Mouse (Mus musculus): ENCODE data around the gene Sf3a1.
A peak's percentile ranks its signal among the peaks of the same experiment; 100 is the strongest.
"Not testable (repeated sequence)": the region's sequence is repeated elsewhere in the genome, so short reads cannot be mapped to it uniquely, and the experiment has no call there.

The Sf3a1 gene

DNA sequence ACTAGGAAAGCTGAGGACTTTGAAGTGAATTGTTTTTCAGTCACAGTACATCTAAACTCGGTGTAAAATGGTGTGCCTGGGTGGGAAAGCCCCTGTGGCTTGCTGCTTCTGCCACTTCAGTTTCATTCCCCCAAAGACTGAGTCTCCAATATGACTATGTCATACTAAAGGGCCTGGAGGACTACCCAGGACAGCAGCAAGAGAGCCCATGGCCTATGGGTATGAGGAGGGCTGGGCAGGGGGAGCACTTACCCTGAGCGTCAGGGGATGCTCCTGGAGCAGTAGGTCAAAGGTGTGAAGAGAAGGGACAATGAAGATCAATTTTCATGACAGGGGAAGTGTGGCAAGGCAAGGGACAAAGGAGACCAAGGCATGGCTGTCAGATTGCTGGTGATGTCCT, 21.2 kb upstream of the Sf3a1 start:
- no peak for DNase-seq

DNA sequence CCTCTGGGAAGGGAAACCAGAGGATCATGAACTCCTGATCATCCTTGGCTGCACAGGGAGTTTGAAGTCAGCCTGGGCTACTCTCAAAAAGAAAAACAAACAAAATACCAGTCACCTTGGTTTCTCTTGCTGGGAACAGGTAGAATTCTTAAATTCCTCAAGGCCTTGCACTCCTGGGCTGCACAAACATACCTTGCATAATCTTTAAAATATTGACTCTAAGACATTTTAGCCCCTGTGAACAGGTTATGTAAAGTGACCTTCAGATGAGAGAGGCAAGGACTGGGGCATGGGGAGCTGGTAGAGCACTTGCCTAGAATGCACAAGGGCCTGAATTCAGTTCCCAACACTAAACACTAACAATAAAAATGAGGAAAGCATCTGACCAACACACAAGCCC, 18.6 kb upstream of the Sf3a1 start:
- DNase-seq, result no peak

DNA sequence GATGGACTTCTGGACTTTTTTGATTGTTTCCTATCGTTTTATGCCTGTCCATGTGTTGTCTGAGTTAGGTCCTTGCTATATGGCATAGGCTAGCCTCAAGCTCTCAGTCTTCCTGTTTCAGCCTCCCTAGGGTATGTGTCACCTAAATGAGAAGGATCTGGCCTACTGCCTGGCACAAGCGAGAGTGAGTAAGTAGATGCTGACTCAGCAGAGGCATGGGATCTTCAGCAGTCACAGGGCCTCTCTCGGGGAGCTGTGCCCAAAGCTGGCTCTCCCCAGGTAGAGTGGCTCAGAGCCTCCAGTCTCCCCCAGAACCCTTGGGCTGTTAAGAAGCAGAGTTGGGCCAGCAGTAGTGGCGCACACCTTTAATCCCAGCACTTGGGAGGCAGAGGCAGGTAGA, 17.8 kb upstream of the Sf3a1 start:
- DNase-seq, result no peak

DNA sequence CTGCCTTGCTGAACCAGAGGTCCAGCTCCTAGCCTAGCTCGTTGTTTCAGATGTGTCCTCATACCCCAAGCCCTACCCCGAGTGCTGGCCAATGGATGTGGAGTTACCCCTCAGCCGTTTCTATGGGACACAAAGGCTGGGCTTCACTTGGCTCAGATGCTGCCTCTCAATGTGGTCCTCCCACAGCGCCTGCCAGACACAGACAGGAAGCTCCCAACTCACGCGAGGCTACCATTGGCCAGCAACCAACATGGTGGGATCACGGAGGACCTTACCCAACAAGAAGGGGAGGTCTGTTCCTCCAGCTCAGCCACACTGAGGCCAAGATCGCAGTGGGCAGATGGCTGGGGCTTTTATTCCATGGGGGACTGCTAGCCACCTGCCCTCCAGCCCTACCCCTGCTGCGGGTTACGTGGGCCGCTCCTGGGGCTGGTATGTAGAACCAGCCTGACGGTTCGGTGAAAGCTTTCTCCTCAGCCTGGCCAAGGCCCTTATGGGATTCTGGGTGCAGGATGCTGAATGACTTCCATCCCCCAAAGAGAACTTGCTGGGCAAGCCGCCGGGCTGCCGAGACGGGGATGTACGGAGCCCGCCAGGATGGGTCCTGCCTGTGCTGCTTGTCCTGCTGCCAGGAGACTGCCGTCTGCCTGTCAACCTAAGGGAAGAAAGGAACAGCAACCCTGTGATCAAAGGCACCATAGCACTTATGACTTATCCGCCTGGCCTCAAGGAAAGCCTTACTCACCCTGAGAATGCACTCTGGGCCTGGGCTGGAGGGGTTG, 16.7 kb upstream of the Sf3a1 start:
- no peak for DNase-seq

DNA sequence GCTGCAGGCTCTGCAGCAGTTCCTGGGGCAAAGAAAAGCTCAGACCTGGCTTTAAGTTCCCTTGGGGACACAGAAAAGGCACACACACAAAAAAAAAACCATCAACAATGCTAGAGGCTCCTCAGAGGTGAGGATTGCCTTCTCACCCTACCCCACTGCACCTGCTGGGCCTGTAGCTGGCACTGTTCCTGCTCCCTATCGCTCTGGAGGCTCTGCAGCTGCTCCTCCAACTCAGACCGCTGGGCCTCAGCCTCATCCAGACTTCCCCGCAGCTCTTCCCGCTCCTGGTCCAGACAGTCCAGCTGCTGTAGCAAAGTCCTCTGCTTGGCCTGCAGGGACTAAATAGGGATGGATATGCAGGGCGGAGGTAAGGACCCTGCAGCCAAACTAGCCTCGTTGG, 13.8 kb upstream of the Sf3a1 start:
- DNase-seq, result no peak

DNA sequence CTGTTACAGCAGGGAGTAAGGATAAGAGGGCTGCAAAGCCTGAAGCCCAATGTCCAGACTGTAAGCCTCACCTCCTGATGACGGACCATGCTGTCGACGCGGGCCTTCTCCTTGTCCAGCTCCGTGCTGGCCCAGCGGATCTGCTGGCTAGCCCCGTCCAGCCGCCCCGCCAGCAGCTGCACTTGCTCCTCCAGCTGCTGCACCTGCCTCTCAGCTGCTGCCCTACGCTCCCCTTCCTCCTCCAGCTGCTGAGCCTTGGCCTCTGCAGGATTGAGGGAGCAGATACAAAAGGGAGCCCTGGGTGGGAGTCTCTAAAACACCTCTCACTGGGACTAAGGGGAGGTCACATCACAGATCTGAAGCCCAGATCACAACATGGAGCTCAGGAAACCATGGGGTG, 13.1 kb upstream of the Sf3a1 start:
- DNase-seq, result no peak

DNA sequence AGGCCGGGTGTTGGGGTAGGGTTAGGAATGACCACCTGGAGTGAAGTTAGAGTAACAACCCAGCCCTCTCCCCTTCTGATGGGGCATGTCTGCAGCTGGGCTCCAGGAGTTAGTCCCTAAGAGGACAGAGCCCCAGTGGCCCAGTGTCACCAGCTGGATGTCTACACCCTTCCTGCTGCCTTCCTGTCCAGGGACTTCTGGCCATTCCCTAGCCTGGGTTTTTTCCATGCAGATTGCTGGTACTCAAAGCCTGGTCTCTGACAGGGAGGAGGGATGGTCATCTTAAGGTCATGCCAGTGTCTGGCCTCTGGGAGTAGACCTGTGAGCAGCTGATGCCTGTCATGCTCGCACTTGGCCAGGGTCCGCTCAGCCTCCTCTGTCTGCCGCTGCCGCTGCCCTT, 12.0 kb upstream of the Sf3a1 start:
- no peak for DNase-seq

DNA sequence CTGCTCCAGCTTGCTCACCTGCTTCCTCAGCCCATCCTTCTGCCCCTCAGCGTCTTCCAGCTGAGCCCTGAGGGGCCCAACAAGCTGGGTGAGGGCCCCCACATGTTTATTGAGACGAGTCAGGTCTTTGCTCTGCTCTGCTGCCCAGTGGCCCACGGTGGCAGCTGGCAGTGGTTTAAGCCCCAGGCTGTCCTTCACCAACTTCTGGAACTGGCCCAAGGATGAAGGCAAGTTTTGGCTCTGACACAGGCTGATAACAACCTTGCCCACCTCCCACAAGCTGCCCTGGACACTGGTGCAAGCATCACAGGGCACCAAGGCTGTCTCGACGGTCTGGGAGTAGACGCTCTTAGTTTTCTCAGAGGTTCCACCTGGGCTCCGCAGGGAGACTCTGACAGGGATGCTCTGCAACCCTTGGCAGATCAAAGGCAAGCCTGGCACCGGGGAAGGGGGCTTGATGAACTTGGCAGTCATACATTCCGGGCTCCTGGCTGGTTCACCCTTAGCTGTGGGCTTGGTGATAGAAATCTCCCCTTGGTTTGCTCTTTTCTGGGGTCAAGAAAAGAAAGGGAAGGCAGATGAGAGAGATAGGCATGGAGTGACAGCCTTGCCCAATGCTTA, 11.5 kb upstream of the Sf3a1 start:
- no peak for DNase-seq

DNA sequence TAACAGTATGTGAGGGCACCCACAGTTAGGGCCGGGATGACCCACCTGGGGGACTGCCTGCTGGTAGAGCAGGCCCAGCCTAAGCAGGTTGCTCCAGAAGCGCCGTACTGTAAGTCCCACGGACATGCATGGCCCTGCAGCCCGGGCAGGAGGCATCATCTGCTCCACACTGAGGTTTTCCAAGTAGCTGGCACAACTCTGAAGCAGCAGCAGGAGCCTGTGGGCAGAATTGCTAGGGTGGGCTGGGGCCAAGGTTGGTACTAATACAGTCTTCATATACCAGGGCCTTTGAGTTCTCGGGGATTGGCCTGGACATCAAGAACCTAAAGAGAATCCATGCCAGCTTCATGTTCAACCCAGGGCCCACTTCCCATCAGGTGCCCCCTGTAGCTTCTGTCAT, 10.3 kb upstream of the Sf3a1 start:
- DNase-seq, result no peak

DNA sequence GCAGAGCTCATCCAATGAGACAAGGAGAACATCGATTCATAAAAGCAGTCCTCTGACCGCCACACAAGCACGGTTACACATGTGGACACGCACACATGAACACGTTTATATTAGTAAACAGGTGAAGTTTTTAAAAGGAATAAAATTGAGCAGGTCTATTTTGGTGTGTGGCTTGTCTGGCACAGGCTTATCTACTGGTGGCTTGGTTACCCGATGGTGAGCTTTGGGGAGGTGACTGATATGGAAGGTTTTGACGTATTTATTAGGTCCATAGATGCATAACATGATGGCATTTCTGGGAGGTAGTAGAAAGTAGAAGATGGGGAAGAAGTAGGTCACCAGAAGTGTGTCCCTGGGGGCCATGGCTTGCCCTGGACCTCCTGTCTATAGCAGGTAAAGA, 6.5 kb upstream of the Sf3a1 start:
- no peak for DNase-seq

DNA sequence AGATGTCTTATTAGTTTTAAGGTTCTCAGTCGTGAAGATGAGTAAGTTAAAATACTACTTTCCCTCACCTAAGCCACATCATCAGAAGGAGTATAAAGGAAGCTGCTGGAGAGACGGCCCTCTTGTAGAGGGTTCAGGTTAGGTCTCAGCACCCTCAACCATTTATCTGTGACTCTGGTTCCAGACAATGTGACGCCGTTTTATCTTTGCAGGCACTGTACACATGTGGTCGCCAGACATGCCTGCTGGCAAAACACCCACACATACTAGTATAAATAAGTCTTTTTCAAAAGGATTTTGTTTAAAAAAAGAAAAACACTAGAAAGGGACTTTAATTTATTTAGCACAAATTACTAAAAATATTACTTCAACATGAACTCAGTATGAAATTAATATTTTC, 4.5 kb upstream of the Sf3a1 start:
- no peak for DNase-seq

DNA sequence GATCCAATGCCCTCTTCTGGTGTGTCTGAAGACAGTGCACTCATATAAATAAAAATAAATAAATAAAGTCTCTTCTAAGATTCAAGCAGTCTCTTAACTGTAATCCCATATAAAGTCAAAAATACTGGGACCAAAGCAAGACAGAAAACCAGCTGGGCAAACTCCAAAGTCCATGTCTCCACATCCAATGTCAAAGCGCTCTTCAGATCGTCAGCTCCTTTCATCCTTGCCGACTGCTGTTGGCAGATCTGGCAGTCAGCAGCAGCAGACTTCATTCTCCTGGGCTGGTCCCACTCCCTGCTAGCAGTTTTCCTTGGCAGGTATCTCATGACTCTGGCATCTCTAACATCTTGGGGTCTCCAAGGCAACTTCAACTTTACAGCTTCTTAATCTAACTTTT, 1.5 kb upstream of the Sf3a1 start:
- no peak for DNase-seq

DNA sequence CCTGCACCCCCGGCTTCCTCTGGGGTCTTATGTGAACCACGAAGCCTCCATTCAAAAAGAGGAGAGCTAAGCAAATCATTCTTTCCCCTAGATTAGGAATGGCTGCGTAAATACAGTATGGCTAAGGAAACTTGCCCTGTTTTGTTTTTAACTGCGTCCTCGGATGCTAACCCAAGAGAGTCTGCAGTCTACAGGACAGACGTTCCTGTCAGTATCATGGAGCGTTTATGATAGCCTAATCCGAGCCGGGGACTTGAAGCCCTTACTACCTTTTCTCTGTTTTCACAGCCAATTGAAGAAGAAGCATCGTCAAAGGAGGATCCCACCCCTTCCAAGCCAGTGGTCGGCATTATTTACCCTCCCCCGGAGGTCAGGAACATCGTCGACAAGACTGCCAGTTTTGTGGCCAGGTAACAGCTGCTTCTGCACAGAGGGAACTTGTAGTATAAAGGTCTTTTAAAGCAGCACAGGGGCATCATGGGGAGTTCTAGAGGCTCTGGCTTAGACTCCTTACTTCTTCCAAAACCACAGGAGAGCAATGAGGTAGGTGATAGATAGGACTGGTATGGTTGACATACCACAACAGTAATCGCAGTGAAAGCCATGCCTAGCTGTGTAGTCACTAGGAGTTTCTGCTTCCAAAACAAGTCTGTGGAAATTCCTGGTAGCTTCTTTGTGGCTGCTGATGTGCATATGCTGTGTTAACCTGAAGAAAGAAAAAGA, 769 bp downstream of the Sf3a1 start:
- DNase-seq, result no peak

DNA sequence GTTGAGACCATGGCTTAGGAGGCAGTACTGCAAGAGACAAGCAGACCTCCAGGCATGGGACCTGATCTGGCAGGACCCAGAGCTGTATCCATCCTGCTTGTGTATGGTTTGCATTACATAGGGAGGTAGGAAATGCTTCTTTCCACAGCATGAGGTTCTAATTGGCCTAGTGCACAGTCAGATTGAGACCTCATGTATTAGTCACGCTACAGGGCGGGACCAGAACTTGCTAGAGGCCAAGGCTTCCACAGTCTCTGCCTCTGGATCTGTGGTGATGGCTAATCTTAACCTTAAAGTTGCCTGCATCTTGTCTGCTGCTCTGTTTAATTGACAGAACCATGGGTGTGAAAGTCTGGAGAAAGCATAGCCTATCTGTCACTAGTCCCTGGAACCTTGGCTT, 4.6 kb downstream of the Sf3a1 start:
- no peak for DNase-seq

DNA sequence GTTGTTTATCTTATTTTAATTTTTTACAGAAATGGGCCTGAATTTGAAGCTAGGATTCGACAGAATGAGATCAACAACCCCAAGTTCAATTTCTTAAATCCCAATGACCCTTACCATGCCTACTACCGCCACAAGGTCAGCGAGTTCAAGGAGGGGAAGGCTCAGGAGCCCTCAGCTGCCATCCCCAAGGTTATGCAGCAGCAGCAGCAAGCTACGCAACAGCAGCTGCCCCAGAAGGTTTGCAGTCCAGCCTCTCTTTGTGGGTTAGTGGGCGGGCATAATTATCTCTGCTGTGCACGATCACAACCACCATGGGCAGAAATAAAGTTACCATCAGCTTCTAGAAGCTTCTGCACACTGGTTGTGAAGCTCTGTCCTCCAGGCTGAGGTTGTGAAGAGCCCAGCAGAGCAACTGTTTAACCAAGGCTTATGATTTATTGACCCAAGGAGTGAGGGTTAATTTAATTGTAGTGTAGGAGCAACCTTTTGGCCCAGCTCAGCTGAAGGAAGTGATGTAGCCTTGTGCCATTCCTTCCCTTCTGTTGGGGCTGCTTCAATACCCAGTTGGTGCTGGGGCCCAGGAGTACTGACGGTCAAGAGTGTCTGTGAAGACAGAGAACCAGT, 6.4 kb downstream of the Sf3a1 start:
- DNase-seq, result no peak

DNA sequence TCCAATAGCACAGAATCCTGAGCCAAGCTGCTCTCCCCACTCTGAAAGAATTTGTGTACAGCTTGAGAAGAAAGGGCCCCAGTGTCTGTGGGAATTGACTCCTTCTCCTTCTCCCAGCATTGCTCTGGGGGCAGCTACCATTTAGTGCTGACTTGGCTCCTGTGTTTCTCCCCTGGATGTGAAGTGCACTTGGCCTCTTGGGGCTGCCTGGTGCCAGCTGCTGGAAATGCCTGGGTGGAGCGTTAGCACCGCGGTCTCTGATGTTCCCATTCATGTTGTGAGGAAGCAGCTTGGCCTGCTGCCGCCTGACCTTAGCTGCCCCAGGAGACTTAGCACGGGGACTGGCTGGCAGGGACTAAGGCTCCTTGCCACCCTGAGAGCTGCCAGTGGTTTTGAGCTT, 14.4 kb downstream of the Sf3a1 start:
- DNase-seq, result no peak

DNA sequence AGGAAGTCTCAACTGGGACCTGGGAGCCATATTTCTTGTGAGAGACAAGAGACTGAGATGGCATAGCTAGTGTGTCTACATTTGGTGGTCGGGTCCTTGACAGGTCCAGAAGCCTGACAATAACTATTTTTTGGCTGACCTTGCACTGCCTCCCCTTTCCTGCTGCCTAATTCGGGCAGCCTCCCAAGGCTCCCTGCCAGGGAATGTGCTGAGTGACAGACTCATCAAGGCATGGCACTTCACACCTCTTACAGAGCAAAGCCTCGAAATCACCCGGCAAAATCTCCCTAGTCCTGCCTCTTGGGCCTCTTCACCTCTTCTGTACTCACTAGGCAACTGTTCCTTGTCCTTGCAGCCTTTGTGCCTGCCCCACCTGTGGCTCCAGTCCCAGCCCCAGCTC, 17.6 kb downstream of the Sf3a1 start:
- DNase-seq, result no peak

DNA sequence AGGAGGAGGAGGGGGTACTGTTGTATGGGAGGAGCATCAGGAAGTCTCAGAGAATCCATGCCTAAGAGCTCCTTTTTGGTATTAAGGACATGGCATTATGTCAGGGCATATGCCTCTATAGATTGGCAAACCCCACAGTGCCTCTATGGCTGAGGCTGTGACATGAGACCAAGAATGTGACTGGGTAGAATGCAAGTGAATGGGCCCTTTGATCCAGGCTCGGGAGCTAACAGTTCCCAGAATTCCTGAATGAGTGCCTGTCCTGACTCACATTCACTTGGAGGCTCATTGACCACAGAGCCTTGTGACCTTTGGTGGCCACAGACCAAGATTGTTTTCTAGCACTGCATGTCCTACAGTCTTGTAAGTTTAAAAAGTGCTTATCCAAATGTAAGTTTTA, 21.9 kb downstream of the Sf3a1 start:
- DNase-seq, result no peak

DNA sequence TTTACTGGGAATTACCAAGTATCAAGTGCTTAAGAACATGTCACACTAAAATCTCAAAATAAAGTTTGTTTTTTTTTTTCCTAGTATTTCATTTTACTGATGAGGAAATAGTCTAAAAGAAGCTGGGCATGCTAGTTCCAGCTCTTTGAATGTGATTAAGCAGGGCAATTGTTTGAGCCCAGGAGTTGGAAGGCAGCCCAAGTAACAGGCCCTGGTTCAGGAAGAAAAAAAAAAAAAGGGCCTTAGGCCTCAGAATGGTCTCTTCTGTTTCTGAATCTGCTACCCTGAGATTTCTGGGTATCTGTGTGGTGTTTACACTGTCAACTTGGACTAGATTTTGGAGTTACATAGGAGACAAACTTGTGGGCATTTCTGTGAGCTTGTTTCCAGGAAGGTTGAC, 23.4 kb downstream of the Sf3a1 start:
- no peak for DNase-seq

DNA sequence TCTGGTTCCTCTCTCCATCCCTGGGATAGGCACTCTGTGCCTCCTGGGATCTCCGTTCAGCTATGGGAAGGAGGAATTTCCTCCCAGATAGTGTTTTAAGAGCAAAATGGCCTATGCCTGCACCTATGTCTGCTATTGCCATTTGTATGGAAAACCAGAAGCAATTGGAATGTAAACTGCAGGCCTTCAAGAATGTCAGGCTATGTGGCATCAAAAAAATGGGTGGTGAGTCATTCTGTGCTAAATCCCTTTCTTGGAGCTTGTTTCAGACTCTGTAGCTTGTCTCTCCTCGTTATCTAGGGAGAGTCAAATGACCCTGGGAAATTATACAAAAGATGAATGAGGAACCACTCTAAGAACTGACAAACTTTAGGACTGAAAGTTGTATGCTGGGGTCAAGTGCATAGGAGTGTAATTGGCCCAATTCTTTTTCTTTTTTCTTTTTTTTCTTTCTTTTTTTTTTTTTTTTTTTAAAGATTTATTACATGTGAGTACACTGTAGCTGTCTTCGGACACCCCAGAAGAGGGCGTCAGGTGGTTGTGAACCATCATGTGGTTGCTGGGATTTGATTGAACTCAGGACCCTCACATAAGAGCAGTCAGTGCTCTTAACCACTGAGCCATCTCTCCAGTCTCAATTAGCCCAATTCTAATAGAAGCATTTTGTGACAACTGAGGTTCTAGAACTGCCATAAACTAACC, 24.3 kb downstream of the Sf3a1 start:
- DNase-seq, result no peak

DNA sequence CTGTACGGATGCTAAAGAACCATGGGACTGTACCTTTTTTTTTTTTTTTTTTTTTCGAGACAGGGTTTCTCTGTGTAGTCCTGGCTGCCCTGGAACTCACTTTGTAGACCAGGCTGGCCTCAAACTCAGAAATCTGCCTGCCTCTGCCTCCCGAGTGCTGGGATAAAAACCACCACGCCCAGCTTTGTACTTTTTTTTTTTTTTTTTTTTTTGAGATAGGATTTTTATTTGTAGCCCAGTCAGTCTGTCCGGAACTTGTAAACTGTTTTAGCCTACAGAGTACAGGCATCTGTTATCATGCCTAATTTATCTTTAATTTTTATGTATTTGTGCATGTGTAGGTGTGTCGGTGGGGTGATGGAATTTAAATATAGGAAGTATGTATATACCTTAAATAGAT, 25.3 kb downstream of the Sf3a1 start:
- DNase-seq, result not testable (repeated sequence)

DNA sequence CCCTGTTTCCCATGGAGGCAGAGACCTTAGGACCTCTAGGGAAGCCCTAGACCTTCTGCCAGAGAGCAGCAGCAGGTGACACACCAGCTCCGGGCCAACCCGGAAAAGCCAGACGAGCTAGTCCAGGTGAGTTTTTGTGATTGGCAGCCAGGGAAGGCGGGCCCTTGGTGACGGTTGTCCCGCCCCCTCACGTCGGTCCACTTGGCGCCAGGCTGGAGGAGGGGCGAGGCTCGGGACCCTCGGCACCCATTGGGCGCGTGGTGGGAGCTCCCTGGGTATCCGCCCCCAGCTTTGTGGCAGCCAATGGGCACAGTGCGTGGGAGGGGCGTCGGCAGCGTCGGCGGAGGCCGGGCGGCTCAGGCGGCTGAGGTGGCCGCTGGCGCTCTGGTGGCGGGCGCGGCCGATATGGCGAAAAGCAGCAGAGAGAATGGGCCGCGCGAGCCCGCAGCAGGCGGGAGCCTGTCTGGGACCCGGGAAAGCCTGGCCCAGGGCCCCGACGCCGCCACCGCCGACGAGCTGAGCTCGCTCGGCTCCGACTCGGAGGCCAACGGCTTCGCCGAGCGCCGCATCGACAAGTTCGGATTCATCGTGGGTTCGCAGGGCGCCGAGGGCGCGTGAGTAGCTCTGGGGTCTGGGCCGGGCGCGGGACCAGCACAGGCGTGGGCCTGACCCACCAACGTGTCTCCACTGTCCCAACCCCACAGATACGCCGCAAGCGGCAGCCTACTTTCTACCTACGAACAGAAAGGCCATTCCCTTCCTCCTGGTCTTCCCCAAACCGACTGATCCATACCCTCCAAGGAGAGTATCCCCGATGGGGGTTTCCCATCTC, 26.6 kb downstream of the Sf3a1 start, which contains the start of gene Tbc1d10a:
TSS of gene Tbc1d10a (plus strand) at position 304 of the 832 bp plus-strand sequence.
- peak; percentile 99 for DNase-seq
